Mouse (Mus musculus): ENCODE data around the gene Mrpl4.

GRCm38 (mm10) chr9:21016331-21017176 lies 14.0 kb downstream of the Mrpl4 start:
- no peak for TF ChIP-seq POLR2A (IDR thresholded peaks at IDR 0.05; ENCODE audit: insufficient read depth, low read length)
- no peak for TF ChIP-seq CTCF (IDR thresholded peaks at IDR 0.05; ENCODE audit: low read depth, low read length)
